ENCODE assay signal across 11 mouse cellular contexts in genomic region chr7:79284160-79284888, GRCm38 (mm10). TPM values are rescaled to one million over a fixed set of nuclear protein-coding genes. Genes with fewer than 3 reads are reported as not detected.
DNase-seq lines count a peak whose midpoint lies in the region; ATAC-seq and TF ChIP-seq lines count a peak whose summit lies in the region.
"Had no signal": no experiment of that assay in that cellular context is flagged by ENCODE, and none has a peak within 500 bp of the region (broad histone marks: within the 10 kb centered on the region; RNA-seq: fewer than 3 reads in every experiment).

No protein-coding gene starts in this region.

- H3K4me3 ChIP-seq in layer of hippocampus, adult 2 months, result no peak overlapping the region
- no peak overlapping the region for H3K4me3 ChIP-seq in liver, embryonic 11.5 days (ENCODE audit: low read depth, low read length)
- H3K4me3 ChIP-seq: embryonic facial prominence, embryonic 13.5 days had no signal

- ATAC-seq in liver, embryonic 11.5 days (replicated peaks; ENCODE audit: low FRiP score), result peak; percentile 81

- peak overlapping the region; percentile 35; the same call in 1 of the 2 replicates for H3K9ac ChIP-seq in liver, embryonic 11.5 days (ENCODE audit: low read depth, low read length)
- H3K9ac ChIP-seq: embryonic facial prominence, embryonic 13.5 days; lung, embryonic 14.5 days had no signal

- no peaks in the 10 kb centered on the region for H3K9me3 ChIP-seq in liver, embryonic 11.5 days (ENCODE audit: control insufficient read depth, low read length)
- H3K9me3 ChIP-seq: embryonic facial prominence, embryonic 13.5 days had no signal

- peak overlapping the region; percentile 56 for H3K4me2 ChIP-seq in liver, embryonic 11.5 days
- H3K4me2 ChIP-seq: embryonic facial prominence, embryonic 13.5 days; lung, embryonic 14.5 days had no signal

- H3K4me1 ChIP-seq in liver, embryonic 11.5 days (replicated peaks; ENCODE audit: control insufficient read depth, insufficient read depth, low read length), result peaks cover 56% of the 10 kb centered on the region

- no peak for TF ChIP-seq CTCF in layer of hippocampus, adult 2 months (conservative IDR thresholded peaks at IDR 0.05)

- DNase-seq in cerebellum, postnatal 14 days, result peak; percentile 47 to 50
- DNase-seq in cerebellum, adult 8-10 months, result no peak
- DNase-seq in layer of hippocampus, adult 2 months (ENCODE audit: low spot score in 2 of 2), result no peak
- DNase-seq in layer of hippocampus, postnatal 25 days (ENCODE audit: extremely low spot score in 1 of 2, low spot score in 1 of 2), result no peak
- no peak for DNase-seq in liver, embryonic 11.5 days (ENCODE audit: low spot score)
- DNase-seq in retina, adult 2 months (ENCODE audit: low read depth, low spot score), result peak; percentile 41
- no peak for DNase-seq in B cell, adult 2 months
- DNase-seq in cerebellum, adult 11-12 months, result no peak
- DNase-seq: kidney, adult 18-20 months; lung, embryonic 14.5 days had no signal

- peak overlapping the region; percentile 80 for H3K27ac ChIP-seq in layer of hippocampus, adult 2 months
- peak overlapping the region; percentile 76 for H3K27ac ChIP-seq in liver, embryonic 11.5 days (ENCODE audit: low read depth, low read length)
- H3K27ac ChIP-seq: embryonic facial prominence, embryonic 13.5 days had no signal

- no peaks in the 10 kb centered on the region for H3K36me3 ChIP-seq in liver, embryonic 11.5 days (ENCODE audit: control insufficient read depth, insufficient read depth, low read length)

- no peaks in the 10 kb centered on the region for H3K27me3 ChIP-seq in liver, embryonic 11.5 days (replicated peaks; ENCODE audit: control insufficient read depth, insufficient read depth, low read length)
- H3K27me3 ChIP-seq: embryonic facial prominence, embryonic 13.5 days had no signal

- WGBS in liver, embryonic 11.5 days, result 53% methylated on average over 14 of the region's 14 CpGs

RNA-seq across cellular contexts. Expression of gene Abhd2, which starts 11.3 kb away (rescaled TPM):
- total RNA-seq in layer of hippocampus, adult 2 months (2021), result 10 to 100 TPM; 69.6 to 70.8 TPM
- 10 to 100 TPM; 67.1 to 83.8 TPM for total RNA-seq in layer of hippocampus, postnatal 25 days (2021)
- polyA plus RNA-seq in liver, embryonic 11.5 days (2014; fragmentation: Nextera tagmentation; extraction: Ambion mirVana), result 11.5 and 13.4 TPM in 2 replicates

Comparison
In these comparisons a context has a peak if more than half of its experiments do, and no peak if none do; other contexts are left out.
1. DNase-seq: peak in cerebellum, postnatal 14 days (2 of 2) and retina, adult 2 months (single experiment); none in cerebellum, adult 8-10 months (single experiment), layer of hippocampus, adult 2 months (0 of 2), layer of hippocampus, postnatal 25 days (0 of 2), liver, embryonic 11.5 days (single experiment), B cell, adult 2 months (0 of 2) and cerebellum, adult 11-12 months (single experiment).